Mouse (Mus musculus) mouse embryonic stem cell (cell line): Measurements from ENCODE around the gene Slc22a18.

Source experiments
- in situ Hi-C, 2 experiments: fragments of 300-500 bp; cut with MboI; formaldehyde crosslinking; loops; 1 replicate in 1 of 2; 3 replicates in 1 of 2; pipeline ENCODE4 v1.14.3; 2019 to 2020; ENCODE audit warnings: low sequenced_read_pairs in 2 of 2, low pct_unique_long_range_greater_than_20kb in 1 of 2, mixed read lengths in 1 of 2; ENCODE audit not compliant: unreplicated experiment in 1 of 2

Slc22a18 gene

DNA sequence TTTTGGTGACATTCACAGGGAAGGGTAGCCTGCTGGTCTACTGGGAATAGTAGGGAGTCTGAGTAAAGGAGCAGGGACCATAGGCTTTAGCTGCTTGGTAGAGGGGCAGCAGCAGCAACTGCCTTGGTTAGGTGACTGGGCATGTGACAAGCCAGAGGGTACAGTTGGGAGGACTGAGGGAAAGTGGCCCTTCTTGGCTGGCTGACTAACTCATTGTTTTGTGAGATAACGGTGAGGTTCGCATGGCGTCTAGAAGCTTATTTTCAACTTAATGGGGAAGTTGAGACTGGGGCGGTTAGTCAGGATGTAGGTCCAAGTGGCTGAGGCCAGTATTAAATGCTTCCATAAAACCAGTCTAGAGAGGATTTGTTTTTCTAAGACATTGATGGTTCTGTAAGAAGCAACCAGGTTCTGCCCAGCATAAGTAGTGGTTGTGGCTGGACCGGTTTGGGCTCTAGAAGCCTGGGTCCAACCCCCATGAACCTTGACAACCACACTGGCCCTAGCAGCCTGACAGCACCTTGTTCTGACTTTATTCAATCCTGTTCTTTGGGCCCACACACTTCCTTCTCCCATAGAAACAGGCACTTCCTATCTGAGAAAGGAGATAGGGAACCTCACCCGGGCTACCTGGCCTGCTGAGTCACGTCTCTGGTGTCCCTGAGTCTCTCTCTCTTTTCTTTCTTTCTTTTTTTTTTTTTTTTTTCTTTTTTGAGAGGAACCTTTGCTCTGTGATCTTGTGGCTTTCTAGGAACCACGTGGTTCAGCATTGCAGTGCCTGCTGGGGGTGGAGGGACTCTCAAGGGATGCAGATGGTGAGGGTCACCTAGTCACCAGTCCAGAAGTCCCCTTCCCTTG, 21.8 kb downstream of the Slc22a18 start:
- in situ Hi-C loops = no loop called here

DNA sequence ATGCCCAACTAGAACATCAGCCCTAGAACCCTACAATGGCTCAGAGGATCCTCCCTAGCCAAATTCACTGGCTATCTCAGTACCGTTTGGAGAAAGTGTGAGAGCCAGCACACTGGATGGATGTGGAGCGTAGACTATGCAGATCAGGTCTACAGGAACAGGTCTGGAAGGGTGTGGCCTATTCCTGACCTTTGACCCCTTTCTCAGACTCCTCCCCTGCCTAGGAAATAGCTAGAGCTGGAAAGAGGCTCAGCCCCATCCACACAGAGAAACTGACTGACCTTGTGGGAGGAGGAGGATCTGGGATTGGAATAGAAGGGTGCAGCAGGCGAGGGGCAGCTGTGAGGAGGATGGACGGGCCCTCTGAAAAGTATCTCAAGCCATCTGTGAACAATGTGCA, 25.0 kb downstream of the Slc22a18 start:
- in situ Hi-C loops = no loop called here

DNA sequence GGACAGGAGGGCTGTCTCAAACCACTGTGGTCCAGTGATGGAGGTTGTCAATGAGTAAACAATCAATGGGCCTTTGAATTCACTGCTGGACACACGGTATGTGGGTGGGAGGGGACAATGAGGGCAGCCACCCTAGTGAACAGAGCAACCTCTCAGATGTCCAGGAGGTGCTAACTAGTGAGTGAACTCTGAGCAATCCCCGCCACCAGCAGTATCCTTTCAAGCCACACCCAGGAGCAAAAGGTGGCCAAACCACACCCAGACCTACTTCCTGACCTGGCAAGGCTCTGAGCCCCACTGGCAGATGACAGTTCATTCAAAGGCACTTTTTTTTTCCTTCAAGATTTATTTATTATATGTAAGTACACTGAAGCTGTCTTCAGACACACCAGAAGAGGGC, 27.4 kb downstream of the Slc22a18 start:
- in situ Hi-C loops = no loop called here

DNA sequence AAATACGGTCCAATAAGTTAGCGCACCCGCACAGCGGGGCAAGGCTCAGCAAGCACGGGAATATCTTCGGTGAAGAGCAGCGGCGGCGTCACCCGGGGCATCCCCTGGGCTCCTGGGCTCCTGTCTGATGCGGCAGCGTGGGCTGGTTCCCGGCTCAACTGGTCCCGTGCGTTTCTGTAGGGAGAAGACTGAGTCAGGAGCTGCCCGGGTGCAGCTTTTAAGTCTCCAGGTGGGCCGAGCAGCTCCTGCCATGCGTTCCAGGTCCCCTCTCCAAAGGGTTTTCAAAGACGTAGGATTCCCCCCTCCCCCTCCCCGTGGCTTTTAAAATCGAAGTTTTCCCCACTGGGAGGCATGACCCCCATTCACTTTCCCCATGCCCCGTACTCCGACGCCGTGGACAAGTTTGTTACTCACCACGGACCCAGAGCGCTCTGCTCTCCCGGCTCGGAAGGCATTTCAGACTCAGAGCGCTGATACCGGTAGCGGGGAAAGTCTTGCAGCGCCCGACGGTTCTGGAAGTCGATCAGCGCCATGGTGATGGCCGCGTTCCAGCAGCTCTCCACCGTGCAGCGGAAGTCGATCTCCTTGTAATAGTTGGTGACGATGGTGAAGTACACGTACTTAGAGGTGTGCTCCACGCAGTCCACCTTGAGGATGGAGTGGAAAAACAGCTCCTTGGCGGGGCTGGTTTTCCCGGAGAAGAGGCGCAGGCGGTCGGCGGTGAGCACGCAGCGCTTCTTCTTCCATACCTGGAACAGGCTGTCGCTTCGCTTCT, 28.3 kb downstream of the Slc22a18 start:
- in situ Hi-C loops = no loop called here

DNA sequence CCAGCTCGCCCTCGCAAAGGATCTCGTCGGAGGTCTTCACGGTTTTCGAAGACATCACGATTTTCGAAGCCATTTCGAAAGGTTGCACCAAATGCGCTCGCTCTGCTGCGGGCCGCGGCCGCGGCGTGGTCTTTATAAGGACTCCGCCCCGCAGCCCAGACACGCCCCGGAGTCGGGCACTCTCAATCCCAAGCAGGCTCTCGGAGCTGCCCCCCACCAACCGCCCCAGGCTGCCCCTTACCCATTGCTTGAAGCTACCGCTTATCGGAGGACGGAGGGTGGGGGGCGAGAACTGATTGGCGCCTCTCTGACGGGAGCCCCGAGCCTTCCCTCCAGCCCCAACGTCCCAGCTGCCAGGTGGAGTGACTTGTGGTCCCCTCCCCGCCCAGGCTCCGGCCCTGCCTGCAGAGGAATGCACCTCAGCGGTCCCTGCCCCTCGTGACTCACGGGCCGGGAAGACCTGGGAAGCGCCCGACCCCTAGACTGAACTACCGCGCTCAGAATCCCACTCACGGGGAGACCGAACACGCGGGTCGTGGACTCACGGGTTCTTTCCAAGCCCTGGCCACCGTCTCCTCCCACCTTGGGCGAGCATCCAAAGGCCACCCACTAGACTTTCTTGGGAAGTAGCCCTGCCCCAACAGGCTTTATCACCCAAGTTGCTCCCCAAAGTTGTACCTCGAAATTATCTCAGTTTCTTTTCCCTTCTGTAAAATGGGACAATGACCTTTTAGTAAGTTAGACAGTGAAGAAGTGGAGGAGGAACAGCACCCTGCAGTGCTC, 29.1 kb downstream of the Slc22a18 start, which contains the start of gene Phlda2:
Gene Phlda2 (minus strand): TSS at position 733 of the 783 bp plus-strand sequence.
- in situ Hi-C loops = no loop called here

DNA sequence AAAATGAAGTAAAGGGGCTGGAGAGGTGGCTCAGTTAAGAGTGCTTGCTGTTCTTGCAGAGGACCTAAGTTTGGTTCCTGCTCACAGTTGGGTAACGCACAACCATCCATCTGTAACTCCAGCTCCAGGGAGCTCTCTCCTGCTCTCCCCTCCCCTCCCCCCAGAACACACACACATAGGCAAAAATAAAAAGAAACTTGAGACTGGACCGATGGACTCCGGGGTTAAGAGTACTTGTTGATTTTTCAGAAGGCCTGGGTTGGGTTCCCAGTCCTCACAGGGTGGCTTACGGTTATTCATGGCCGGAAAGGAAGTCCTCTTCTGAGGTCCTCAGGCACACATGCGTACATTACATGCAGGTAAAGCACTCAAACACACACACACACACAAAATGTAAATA, 30.4 kb downstream of the Slc22a18 start:
- in situ Hi-C loops = no loop called here

DNA sequence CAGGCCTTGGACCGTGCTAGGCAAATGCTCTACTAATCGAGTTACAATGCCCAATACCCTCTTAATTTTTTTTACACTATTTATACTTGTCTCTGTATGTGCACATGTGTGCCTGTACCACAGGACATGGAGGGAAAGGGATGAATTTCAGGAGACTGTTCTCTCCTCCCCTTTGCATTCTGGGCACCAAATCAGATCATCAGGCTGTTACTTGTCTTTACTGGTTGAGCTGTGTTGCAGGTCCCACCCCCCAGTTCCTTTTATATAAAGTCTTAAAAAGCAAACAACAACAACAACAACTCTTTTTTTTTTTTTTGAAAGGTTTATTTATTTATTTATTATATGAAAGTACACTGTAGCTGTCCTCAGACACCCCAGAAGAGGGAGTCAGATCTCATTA, 31.9 kb downstream of the Slc22a18 start:
- in situ Hi-C loops = no loop called here

DNA sequence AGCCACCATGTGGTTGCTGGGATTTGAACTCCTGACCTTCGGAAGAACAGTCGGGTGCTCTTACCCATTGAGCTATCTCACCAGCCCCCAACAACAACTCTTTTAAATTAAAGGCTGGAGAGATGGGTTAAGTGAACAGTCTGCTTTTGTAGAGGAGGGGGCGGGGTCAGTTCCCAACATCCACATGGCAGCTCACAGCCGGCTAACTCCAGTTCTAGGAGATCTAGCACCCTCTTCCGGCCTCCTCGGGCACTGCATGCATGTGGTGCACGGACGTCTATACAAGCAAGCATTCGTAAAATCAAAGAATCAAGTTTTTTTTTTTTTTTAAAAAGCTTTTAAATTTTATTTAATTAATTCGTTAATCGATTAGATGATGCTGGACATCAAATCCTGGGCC, 32.3 kb downstream of the Slc22a18 start:
- in situ Hi-C loops = no loop called here

DNA sequence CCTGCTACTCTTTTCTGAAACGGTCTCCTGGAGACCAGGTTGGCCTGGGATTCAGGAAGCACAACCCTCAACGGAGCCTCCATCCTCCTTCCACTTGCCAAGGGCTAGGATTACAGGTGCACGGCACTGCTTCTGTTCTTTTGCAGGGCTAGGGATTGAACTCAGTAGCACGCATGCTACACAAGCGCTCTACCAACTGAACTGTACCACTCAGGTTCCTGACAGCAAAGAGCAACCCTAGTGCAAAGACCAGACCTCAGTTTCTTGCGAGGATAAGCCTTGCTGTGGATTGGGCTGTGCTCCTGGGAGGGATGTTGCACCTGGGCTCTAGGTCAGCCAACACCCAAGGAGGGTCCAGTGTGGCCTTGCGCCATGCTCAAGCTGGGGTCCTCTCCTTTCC, 32.7 kb downstream of the Slc22a18 start:
- in situ Hi-C loops = no loop called here

DNA sequence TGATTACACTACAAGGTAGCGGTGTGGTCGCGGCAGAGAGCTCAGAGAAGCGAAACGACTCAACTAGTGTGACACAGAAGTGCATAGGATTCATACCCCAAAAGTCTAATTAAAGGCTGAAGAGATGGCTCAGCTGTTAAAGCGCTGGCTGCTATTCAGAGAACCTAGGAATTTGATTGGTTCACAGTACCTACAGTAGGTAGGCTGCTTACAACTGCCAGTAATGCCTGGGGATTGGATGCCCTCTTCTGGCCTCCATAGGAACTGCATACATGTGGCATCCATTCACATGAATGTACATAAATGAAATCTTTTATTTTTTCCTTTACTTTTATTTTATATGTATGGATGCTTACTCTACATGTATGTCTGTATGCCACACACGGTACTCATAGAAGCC, 33.1 kb downstream of the Slc22a18 start:
- in situ Hi-C loops = no loop called here

DNA sequence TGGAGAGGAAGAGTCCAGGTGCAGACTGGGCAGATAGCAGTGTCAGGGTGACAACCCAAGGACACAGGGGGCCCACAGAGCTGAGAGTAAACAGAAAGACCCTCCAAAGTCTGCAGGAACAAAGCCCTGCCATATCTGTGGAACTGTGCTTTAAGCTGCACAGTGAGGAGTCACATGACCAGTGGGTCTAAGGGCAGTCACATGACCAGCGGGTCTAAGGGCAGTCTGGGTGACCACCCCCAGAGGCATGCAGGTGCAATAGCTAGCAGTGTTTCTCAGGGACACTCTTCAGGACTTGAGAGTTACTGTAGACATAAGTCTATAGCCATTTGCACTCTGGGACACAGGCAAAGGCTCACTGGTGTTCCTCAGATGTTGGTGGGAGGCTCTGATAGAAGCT, 36.0 kb downstream of the Slc22a18 start:
- in situ Hi-C loops = no loop called here

DNA sequence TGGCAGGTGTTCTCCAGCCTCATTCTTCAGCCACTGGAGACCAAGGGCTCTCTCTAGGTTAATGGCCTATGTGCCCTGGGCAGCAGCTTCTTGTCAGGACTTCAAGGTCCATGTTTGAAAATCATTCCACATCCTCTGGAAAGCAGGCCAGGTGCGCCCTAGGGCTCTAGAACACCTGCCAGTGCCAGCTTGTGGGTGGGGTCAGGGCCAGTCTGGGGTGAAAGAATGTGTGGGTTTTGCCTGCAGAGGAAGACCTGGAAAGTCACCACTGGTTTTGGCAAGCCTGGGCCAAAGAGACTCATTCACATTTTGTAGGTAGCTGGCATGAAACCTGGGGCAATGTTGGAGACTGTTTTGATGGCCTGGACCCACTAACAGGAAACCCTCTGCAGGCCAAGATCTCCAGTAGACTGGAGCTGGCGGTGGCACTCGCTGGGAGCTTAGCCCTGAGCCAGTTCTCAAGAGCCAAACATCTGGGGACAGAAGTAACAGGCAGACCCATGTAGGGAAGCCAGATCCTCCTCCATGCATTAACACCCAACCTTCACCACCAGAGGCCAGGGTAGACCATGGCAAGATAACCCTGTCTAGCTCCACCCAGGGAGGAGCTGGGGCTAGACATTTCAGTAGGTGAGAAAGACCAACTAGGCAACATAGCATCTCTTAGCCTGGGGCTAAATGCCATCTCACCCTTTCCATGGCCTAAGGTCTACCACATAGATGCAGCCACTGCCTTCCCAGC, 37.2 kb downstream of the Slc22a18 start:
- in situ Hi-C loops = no loop called here

DNA sequence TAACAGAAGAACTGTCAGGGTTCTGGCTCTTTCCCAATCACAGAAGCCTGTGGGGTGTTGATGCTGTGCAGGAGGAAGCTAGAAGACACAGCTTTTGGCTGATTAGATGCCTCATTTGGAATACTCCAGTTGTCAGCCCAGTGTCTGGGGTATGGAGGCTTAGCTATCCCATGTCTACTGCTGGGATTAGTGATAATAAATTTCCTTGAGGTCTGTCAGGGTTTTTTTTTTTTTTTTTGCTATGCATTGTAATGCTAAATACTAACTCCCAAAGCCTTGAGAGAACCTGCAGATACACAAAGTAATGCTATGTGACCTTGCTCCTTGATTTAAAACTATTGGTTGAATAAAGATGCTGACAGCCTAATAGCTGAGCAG, 37.8 kb downstream of the Slc22a18 start:
- in situ Hi-C loops = no loop called here

DNA sequence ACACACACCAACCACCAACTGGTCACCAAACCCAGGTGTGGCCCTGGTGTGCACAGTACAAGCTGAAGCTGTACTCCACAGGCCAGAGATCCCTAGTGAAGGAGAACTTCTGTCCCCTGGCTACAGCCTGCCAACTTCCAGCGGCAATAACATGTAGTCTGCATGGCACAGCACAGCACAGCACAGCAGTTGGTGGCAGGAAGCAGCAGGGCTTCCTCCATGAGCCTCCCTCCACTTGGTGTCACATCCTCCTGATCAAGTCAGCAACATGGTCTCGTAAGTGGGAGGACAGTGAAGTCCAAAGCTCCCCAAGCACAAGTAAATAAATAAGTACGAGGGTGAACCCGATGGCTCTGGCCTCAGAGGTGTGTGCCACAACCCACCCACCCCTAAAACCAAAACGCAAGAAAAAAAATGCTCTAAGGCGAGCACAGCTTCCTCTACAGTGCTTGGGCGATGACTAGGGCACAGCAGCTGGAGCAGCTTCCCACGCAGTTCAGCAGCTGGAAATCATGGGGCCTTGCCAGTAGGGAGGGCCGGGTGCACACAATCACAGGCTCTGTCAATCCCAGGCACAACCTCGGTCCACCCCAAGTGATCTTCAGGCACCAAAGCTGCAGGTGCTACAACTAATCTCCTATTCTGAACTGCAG, 40.4 kb downstream of the Slc22a18 start:
- in situ Hi-C loops = no loop called here

DNA sequence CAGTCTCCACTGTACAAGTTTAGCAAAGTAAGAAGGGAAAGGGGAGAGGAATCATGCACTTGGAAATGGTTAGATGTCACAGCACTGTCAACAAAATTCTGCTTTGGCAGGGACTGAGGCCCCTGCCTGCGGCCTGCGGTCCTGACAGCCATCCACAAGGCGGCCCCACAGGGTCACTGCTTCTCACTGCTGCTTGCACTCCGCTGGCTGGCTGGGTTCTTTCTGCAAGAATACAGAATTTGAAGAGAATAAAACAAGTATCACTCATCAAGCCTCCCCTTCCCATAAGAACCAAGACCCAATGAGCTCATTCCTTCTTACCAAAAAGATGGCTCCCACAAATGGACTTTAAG, 40.9 kb downstream of the Slc22a18 start:
- in situ Hi-C loops = no loop called here

DNA sequence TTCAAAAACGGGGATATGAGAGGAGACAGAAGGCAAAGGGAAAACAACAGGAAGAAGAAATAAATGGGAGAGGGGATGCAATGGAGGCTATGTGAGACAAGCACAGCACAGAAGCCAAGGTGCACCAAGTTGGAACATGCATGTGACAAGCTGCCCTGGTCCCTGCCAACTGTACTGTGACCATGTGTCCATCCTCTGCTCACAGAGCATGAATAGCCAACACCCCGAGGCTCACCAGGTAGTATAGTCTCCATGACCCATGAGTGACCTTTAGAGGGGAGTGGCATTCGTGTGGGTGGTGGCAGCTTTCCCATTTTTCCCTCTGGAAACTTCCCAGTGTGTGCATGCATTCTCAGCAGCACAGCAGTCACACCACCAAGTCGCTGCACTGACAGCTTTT, 45.8 kb downstream of the Slc22a18 start:
- in situ Hi-C loops = loop anchor here in 1 of 2 experiments (5.0 kb wide), 1 partner anchor 68 kb away; no protein-coding TSS in a partner anchor

DNA sequence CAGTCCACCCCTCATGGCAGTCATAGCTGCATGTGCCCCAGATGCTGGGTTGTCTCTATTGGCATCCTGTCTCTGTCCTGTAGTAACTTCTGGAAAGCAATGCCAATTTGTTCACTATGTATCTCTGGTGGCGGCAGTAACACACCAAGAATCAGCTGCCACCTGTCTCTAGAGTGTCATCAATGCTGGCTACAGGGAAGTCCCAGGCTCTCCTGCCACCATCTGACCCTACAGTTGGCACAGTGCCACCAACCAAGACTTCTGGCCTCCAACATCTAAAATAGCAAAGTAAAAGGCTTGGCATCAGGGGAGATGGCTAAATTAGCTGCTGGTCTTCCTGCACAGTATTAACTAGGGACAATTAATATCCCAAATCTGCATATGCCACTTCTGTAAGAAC, 58.9 kb downstream of the Slc22a18 start:
- in situ Hi-C loops = no loop called here

DNA sequence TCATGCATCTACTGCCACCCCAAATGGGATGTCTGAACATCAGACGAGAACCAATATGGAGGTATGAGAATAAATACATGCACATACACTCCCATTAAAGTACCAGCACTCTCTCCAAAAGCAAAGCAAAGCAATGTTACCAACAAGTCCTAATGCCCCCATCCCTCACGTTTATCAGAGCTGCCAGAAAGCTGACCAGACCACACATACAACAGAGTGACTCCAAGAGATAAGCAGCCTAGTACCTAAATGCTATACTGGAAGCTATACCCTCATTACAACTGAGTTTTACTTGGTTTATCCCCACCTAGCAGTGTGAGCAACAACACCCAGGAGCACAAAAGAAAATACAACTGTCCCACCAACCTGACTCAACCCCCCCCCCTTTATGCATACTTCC, 59.7 kb downstream of the Slc22a18 start:
- in situ Hi-C loops = no loop called here
